Mouse (Mus musculus) heart, postnatal 4 days (tissue): ENCODE results near the gene Nat14. TPM values are rescaled to one million over a fixed set of nuclear protein-coding genes. Genes with fewer than 3 reads are reported as not detected.

ENCODE experiments used
- DNase-seq: peaks from one replicate; pipeline ENCODE4 v3.0.0; 2021
- total RNA-seq, 2 experiments: library from RNA; stranded (reverse); gene quantifications; 2 replicates each; pipeline ENCODE4 v1.2.3; 2021

The Nat14 gene
- total RNA-seq, 2 experiments from 2014 or later, result 3.9 to 6.2 TPM

- DNase-seq, result peak; percentile 58
Observed at GRCm38 (mm10) chr7:4920976-4921823, 628 bp upstream of the Nat14 start.

- DNase-seq, result peak; percentile 79
Observed at GRCm38 (mm10) chr7:4922508-4922907, 680 bp downstream of the Nat14 start.

GRCm38 (mm10) chr7:4922931-4923565, 1.2 kb downstream of the Nat14 start:
- peak; percentile 56 for DNase-seq

GRCm38 (mm10) chr7:4923586-4924364, 1.9 kb downstream of the Nat14 start:
- DNase-seq, result peak; percentile 67

GRCm38 (mm10) chr7:4924483-4924882, 2.7 kb downstream of the Nat14 start:
- no peak for DNase-seq

- peak; percentile 67 for DNase-seq
Observed at GRCm38 (mm10) chr7:4924891-4925301, 3.1 kb downstream of the Nat14 start.

GRCm38 (mm10) chr7:4925441-4926381, 3.9 kb downstream of the Nat14 start, which contains the start of gene Ssc5d:
Gene Ssc5d (plus strand): TSS chr7:4925785.
- DNase-seq, result peak; percentile 70

GRCm38 (mm10) chr7:4926849-4927248, 5.0 kb downstream of the Nat14 start:
- DNase-seq, result no peak

GRCm38 (mm10) chr7:4927711-4928110, 5.9 kb downstream of the Nat14 start:
- no peak for DNase-seq

- no peak for DNase-seq
Observed at GRCm38 (mm10) chr7:4928323-4928722, 6.5 kb downstream of the Nat14 start.

GRCm38 (mm10) chr7:4933103-4933502, 11.3 kb downstream of the Nat14 start:
- DNase-seq, result no peak

- DNase-seq, result no peak
Observed at GRCm38 (mm10) chr7:4934160-4934914, 12.5 kb downstream of the Nat14 start.

- no peak for DNase-seq
Observed at GRCm38 (mm10) chr7:4936832-4937231, 15.0 kb downstream of the Nat14 start.

- DNase-seq, result no peak
Observed at GRCm38 (mm10) chr7:4937392-4937791, 15.6 kb downstream of the Nat14 start.

GRCm38 (mm10) chr7:4938456-4938855, 16.6 kb downstream of the Nat14 start:
- peak; percentile 85 for DNase-seq

GRCm38 (mm10) chr7:4940068-4940479, 18.2 kb downstream of the Nat14 start:
- DNase-seq, result peak; percentile 87

GRCm38 (mm10) chr7:4942673-4943072, 20.8 kb downstream of the Nat14 start:
- no peak for DNase-seq

GRCm38 (mm10) chr7:4943223-4943815, 21.5 kb downstream of the Nat14 start:
- DNase-seq, result peak; percentile 97

- peak; percentile 61 for DNase-seq
Observed at GRCm38 (mm10) chr7:4947855-4948254, 26.0 kb downstream of the Nat14 start.

GRCm38 (mm10) chr7:4948386-4948785, 26.6 kb downstream of the Nat14 start:
- no peak for DNase-seq
